Mouse (Mus musculus) C2C12 (cell line): ENCODE measurements at regions not wholly inside any gene's neighbourhood (a gene's known extent, or its start where the extent isn't known, plus 50 kb on each side); places are given as distances from the start of the nearest gene placed in this dataset.

ENCODE experiments used
- H3K27me3 ChIP-seq: one replicate; pipeline ENCODE4 v1.6.1; 2011; ENCODE audit not compliant: control insufficient read depth, insufficient read depth, insufficient read length
- H3K36me3 ChIP-seq: one replicate; pipeline ENCODE4 v1.6.1; 2011; ENCODE audit not compliant: control insufficient read depth, insufficient read depth
- H3K4me3 ChIP-seq: one replicate; pipeline ENCODE4 v1.5.1; 2011; ENCODE audit warnings: mild to moderate bottlenecking, control low read depth; ENCODE audit not compliant: poor library complexity, insufficient read depth, severe bottlenecking
- H3K79me2 ChIP-seq: one replicate; pipeline ENCODE4 v1.6.1; 2011; ENCODE audit not compliant: control insufficient read depth, insufficient read depth
- H3K79me3 ChIP-seq: one replicate; pipeline ENCODE4 v1.6.1; 2011; ENCODE audit warnings: low read depth, control low read depth
- H3ac ChIP-seq: one replicate; pipeline ENCODE3; 2011; ENCODE audit warnings: low read depth; ENCODE audit not compliant: control insufficient read depth, insufficient read length
- CEBPB ChIP-seq: IDR thresholded peaks from one replicate; pipeline ENCODE4 v1.6.1; 2011; ENCODE audit warnings: low read depth, mild to moderate bottlenecking, control low read depth, moderate library complexity
- CTCF ChIP-seq: IDR thresholded peaks from one replicate; pipeline ENCODE4 v1.5.1; 2011; ENCODE audit not compliant: control insufficient read depth, insufficient read depth, insufficient read length
- FOSL1 ChIP-seq: IDR thresholded peaks from one replicate; pipeline ENCODE4 v1.8.0; 2011; ENCODE audit warnings: mild to moderate bottlenecking, low read length; ENCODE audit not compliant: poor library complexity, insufficient read depth, severe bottlenecking
- MAX ChIP-seq: IDR thresholded peaks from one replicate; pipeline ENCODE4 v1.6.1; 2011; ENCODE audit warnings: mild to moderate bottlenecking, control low read depth
- MYOD1 ChIP-seq: IDR thresholded peaks from one replicate; pipeline ENCODE4 v1.6.1; 2011; ENCODE audit warnings: low read depth; ENCODE audit not compliant: control insufficient read depth, insufficient read length
- MYOG ChIP-seq: IDR thresholded peaks from one replicate; pipeline ENCODE4 v1.6.1; 2011; ENCODE audit not compliant: control insufficient read depth, insufficient read length; ENCODE audit errors: extremely low read depth
- USF1 ChIP-seq: IDR thresholded peaks from one replicate; pipeline ENCODE4 v1.6.1; 2011; ENCODE audit warnings: low read depth, mild to moderate bottlenecking, control low read depth, moderate library complexity

GRCm38 (mm10) chr5:120301672-120302071 is 129.8 kb upstream of the Lhx5 start:
- no peak for TF ChIP-seq CEBPB
- TF ChIP-seq USF1: no peak
- TF ChIP-seq FOSL1: no peak
- no peak for TF ChIP-seq CTCF
- TF ChIP-seq MYOD1: no peak
- no peak for TF ChIP-seq MYOG
- TF ChIP-seq MAX: no peak
- Histone ChIP-seq H3K79me3 (no peaks in the 10 kb centered on the region), H3K27me3 (peaks cover 38% of the 10 kb centered on the region), H3ac (no peak overlapping the region), H3K4me3 (no peak overlapping the region), H3K79me2 (no peaks in the 10 kb centered on the region), H3K36me3 (no peaks in the 10 kb centered on the region)

GRCm38 (mm10) chr5:120302307-120302706 is 129.2 kb upstream of the Lhx5 start:
- H3K27me3 ChIP-seq: peaks cover 35% of the 10 kb centered on the region
- H3K79me2 ChIP-seq: no peaks in the 10 kb centered on the region
- no peaks in the 10 kb centered on the region for H3K79me3 ChIP-seq
- TF ChIP-seq USF1: no peak
- TF ChIP-seq MYOD1: no peak
- no peak for TF ChIP-seq CTCF
- TF ChIP-seq MYOG: no peak
- no peak for TF ChIP-seq FOSL1
- TF ChIP-seq MAX: no peak
- TF ChIP-seq CEBPB: no peak
- H3K36me3 ChIP-seq: no peaks in the 10 kb centered on the region
- no peak overlapping the region for H3ac ChIP-seq
- H3K4me3 ChIP-seq: no peak overlapping the region

- H3K79me2 ChIP-seq: no peaks in the 10 kb centered on the region
- no peak overlapping the region for H3ac ChIP-seq
- TF ChIP-seq CEBPB: no peak
- no peak for TF ChIP-seq USF1
- no peak for TF ChIP-seq MYOD1
- TF ChIP-seq CTCF: no peak
- no peak for TF ChIP-seq MYOG
- no peak for TF ChIP-seq FOSL1
- no peak for TF ChIP-seq MAX
- H3K36me3 ChIP-seq: no peaks in the 10 kb centered on the region
- H3K27me3 ChIP-seq: peaks cover 32% of the 10 kb centered on the region
- no peaks in the 10 kb centered on the region for H3K79me3 ChIP-seq
- H3K4me3 ChIP-seq: no peak overlapping the region
Measured at GRCm38 (mm10) chr5:120304295-120304701, 127.2 kb upstream of the Lhx5 start.

GRCm38 (mm10) chr5:120312299-120312698 is 119.2 kb upstream of the Lhx5 start:
- no peaks in the 10 kb centered on the region for H3K79me3 ChIP-seq
- TF ChIP-seq CTCF (no peak), MYOD1 (no peak), MAX (no peak), CEBPB (no peak), MYOG (no peak)
- no peaks in the 10 kb centered on the region for H3K79me2 ChIP-seq
- no peak overlapping the region for H3K4me3 ChIP-seq
- no peaks in the 10 kb centered on the region for H3K36me3 ChIP-seq
- no peak overlapping the region for H3ac ChIP-seq
- peaks cover 12% of the 10 kb centered on the region for H3K27me3 ChIP-seq

DNA sequence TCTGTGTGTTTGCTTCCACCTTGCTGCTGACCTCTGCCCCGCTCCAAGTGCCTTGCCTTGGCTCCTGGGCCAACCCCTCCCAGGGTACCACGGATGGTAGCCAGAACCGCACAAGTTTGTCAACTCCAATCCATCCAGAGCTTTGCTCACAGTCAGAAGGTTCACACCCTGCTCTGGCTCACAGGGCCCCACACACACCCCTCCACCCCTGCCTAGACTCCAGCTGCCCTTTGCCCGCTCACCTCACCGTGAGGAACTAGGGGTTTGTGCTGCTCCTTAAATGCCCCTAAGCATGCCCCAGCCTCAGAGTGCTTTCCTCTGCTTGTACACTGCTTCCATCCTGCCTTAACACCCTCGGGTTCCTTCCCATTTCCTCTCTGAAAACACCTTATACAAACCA is 117.5 kb upstream of the Lhx5 start:
- Histone ChIP-seq H3K4me3 (no peak overlapping the region), H3K79me3 (no peaks in the 10 kb centered on the region), H3ac (no peak overlapping the region), H3K36me3 (no peaks in the 10 kb centered on the region), H3K27me3 (peaks cover 13% of the 10 kb centered on the region), H3K79me2 (no peaks in the 10 kb centered on the region)
- TF ChIP-seq CEBPB: no peak
- no peak for TF ChIP-seq MYOG
- no peak for TF ChIP-seq FOSL1
- no peak for TF ChIP-seq MAX
- TF ChIP-seq CTCF: no peak
- TF ChIP-seq USF1: no peak
- no peak for TF ChIP-seq MYOD1

DNA sequence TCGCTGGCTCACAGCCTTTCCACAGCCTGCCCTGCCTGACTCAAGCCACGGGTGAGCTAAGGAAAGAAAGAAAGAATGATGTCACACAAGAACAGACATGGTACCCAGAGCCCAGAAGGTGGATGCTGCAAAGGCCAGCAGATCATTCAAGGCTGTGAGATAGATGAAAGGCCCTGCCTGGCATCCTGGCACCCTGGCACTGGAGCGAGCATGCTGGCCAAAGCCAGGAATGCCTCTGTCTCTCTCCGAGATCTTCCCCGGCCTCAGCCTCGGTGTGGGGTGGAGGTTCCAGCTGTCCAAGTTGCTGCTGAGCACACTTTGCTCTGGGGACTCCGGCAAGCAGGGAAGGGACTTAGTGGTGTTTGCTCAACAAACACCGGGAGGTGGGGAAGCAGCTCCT is 116.4 kb upstream of the Lhx5 start:
- Histone ChIP-seq H3ac (no peak overlapping the region), H3K36me3 (no peaks in the 10 kb centered on the region), H3K4me3 (no peak overlapping the region), H3K79me3 (no peaks in the 10 kb centered on the region), H3K79me2 (no peaks in the 10 kb centered on the region), H3K27me3 (peaks cover 17% of the 10 kb centered on the region)
- TF ChIP-seq CTCF (no peak), MAX (no peak), MYOD1 (no peak), USF1 (no peak), CEBPB (no peak), MYOG (no peak), FOSL1 (no peak)
